Mouse (Mus musculus) layer of hippocampus, adult 9-10 months (tissue): ENCODE results near the gene Nrip1.

Experiments
- DNase-seq: peaks from one replicate; pipeline ENCODE4 v3.0.0; 2022; ENCODE audit warnings: low spot score

The Nrip1 gene

DNA sequence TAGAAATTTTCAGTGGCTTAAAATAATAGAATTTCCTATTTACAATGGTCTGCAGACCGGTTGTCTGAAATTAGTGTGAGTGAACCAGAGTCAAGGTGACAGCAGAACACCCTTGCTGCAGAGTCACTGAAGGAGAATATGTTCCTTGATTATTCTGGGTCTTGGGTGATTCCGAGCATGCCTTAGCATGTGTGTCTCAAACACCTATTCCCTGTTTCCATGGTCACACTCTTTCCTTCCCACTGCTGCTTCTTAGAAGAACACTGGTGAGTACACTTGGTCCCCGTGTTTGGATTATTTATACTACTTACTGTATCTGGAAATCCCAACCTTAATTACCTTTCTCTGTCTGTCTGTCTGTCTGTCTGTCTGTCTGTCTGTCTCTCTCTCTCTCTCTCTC lies 97.4 kb downstream of the Nrip1 start:
- DNase-seq, result no peak

DNA sequence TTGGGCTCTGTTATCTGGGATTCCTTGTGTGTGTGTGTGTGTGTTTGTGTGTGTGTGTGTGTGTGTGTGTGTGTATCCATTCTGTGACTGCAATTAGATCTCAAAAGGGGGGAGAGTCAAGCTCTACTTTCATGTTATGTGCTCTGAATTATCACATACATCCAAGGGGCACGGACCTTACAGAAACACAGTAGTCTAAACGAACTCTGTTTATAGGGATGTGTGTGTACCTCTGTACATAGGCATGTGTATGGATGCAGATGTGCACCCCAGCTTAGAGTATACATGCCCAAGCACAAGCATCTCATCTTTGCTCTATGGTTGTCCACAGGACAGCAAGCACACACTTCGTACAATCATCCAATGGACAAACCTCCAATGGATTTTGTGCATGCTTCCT lies 98.0 kb downstream of the Nrip1 start:
- DNase-seq, result no peak

DNA sequence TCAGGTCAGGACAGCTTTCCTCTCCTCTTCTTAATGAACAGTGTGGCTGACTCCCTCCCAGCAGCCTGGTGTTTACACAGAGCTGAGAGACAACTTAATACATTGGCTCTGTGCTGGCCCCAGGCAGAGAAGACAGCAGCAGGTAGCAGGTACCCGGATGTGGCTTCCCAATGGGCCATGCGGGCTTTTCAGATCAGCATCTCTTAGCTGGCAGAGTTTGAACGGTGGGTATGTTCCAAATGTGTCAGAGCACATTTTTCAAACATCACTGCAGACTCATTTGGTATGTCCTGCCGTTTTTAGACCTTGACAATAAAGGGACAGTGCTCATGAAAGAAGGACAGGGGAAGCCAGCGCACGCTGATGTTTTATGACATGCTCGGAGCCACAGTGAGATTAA lies 98.5 kb downstream of the Nrip1 start:
- DNase-seq, result no peak

DNA sequence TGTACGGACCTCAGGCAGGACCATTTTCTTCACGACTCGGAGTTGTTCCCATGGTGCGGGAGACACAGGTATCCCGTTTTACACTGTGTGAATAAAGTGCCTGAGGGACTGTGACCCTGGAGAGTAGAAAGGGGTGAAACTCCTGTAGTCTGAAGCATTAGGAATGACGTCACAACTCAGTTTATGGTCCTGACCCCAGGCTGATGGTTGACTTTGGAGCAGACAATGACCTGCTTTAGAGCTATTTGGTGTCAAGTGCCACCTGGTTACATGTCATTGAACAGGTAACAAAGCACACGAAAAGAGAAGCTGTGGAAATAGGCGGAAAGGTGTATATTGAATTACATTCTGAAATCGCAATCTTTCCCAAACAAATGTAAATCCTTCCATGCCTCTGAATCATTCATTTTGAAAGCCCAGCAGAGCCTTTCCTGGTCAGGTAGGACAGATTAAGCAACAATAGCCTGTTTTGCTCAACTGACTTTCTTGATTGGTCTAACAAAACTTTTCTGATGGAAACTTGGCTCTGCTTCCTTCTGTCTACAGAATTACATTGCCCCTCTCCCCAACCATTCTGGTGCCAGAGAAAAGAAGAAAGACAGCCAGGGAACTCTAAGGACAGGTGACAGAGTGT lies 106.9 kb downstream of the Nrip1 start:
- DNase-seq, result no peak

DNA sequence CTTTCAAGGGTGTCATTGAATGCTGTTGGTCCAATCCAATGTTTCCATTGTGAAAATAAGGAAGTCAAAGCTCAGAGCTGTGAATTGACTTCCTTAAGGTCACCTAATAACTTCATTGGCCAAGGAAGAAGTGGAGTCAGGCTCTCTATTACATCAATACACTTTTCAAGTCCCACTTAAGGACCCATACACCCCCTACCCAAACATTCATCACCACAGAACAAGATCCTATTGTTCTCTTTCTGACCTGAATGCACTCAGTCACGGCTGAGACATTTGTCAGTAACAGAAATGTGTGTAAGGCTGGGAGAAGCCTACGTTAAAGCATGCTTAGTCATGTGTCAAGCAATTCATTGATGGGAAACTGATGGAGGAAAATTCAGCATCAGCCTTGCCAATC lies 107.8 kb downstream of the Nrip1 start:
- no peak for DNase-seq

DNA sequence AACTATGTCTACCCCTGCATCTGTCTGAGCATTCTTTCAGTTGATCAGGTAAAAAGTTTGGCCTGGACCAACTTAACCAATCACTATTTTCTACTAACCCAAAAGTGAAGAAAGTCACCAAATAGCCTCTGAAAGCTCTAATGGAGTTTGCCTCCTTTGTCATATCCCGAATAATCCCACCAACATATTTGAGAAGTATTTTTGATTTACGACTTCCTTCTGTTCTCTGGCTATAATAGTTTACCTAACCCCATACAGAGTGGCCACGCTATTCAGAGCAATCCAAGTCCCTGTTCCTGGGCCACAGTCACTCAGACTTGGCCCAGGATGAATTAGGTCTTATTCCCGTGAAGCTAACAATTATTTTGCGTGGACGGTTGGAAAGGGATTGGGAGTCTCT lies 108.3 kb downstream of the Nrip1 start:
- DNase-seq, result no peak

DNA sequence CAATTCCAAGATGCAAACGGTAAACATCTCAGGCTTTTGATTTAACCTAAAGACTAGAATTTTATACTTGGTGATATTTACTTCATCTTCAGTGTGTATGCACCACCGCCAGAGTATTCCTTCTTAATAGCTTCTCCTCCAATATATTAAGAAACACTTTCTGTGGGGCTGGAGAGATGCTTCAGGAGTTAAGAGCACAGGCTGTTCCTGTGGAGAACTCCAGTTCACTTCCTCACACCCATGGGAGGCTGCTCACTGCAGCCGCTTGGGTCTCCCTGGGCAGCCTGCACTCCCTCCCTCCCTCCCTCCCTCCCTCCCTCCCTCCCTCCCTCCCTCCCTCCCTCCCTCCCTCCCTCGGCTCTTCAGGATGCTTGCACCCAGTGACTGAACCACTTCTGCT lies 110.2 kb downstream of the Nrip1 start:
- no peak for DNase-seq

DNA sequence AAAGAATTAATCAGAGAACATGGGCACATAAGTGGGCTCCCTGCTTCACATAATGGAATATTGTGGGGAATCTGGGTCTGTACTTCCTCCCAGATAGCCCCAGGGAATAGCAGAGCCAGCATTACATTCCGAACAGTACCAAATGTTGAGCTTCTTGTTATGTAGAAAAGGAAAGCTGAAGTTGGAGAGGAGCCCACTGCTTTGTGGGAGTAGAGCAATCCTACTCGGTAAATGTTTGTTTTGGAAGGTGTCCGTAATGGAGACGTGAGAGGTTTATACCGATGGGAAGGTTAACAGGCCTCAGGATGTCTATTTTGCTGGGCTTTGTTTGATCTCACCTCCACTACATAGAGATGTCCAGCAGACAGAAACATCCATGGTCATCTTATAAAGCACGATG lies 113.3 kb downstream of the Nrip1 start:
- no peak for DNase-seq

DNA sequence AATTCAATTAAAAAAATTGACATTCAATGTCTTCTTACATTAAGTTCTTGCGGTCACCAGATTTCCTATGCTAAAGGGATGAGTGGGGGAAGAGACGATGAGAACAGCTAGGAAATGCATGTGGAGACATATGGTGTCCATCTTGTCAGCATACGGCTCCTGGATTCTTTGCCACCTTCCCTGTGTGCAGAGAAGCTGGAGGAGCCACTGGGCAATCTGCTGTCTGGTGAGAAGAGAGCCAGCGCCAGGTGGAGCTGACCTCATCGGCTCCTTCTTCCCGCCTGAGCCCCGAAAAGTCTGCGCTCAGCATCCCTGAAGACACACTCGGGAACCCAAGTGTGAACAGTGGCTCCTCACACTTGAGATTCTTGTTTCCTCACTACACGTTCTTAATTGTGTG lies 121.8 kb downstream of the Nrip1 start:
- DNase-seq, result no peak

DNA sequence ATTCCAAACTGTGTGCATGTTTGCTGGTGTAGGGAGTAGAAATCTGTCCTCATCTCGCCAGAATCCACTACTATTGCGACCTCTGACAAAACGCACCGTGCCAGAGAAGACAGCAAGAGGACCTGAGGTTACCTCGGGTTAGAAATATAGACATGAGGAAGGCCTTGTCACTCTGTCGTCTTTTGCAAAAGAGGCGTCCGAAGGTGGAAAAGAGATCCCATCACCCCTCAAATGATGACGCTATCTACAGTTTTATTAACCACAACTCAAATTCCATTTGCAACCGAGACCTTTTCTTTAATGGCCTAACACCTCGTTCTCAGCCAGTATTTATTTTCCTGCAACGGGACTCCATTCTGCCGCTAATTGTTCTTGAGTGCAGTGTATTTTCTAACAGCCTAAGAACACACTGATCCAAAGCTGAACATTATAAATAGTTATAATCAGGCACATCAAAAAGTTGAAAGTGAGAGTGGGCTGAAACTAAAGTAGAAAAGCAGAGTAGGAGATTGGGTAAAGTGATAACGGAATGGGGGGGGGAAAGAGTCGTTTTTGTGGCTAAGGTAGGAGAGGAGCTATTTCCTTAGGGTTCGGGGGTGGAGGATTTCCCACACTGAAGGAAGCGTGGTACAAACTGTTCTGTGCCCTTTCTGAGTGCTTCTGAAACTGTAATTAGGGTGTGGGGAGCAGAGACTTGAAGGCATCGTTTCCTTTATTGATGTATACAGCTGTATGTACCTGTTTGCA lies 124.1 kb downstream of the Nrip1 start:
- DNase-seq, result no peak

DNA sequence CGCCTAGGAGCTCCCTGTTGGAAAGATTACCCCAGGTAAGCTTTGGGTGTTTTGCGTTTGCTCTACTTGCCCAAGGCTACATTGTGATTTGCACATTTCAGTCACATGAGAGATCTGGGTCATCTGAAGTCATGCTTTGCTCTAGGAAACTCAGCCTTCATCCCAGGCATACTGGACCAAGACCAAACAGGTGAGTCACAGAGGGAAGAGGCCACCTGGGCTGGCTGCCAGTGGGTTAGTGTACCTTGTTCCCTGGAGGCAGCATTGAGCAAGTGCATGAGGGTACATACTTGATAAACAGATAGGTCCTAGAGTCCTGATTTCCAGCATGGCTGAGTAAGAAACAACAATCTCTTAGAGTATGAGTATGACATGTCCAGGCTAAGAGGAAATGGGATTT lies 130.8 kb downstream of the Nrip1 start:
- no peak for DNase-seq

DNA sequence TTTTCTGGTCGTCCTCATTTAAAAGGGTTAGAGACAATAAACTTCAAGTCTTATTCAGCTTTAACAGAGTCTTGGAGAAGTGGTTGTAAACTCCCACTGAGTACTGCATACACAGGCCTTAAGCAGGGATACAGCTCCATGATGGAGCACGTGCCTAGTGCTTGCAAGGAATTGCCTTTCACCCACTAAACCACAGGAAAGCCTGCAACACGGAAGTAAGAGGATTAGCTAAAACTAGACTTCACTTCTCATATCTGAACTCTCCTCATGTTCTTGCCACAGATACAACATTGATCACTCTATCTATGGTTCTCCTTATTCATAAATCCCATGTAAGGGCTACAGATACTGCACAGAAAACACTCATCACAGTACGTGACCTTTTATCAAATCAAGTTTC lies 132.4 kb downstream of the Nrip1 start:
- no peak for DNase-seq

DNA sequence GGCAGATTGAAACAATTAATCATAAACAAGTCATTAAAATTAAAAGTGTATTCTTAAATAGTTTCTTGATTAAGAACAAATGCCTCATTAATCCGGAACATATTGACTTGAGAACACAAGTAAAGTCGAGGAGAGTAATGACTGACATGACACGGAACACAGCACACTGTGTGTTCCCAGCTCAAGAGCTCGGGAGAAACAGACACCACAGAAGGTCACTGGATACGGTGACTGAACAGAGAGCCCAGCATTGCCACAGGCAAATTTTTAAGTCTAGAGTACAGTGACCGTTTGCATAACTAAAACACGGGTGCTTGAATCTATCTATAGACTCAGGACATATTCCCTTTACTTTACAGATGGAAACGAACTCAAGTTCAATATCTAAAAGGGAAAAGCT lies 134.3 kb downstream of the Nrip1 start:
- no peak for DNase-seq

DNA sequence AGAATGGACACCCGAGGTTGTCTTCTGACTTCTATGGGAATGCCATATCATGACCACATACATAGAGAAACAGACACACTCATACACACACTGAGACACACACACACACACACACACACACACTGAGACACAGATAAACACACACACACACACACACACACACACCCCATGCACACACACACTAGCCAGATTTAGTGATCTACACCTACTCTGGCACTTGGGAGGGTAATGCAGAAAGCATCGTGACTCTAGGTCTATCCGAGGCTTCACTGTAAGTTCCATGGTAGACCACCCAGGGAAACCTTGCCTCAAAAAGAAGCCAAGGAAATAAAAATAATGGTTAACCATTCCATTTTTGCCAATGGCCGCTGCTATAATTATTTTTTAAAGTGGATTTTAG lies 134.8 kb downstream of the Nrip1 start:
- DNase-seq, result no peak
